Mouse (Mus musculus): Measurements from ENCODE around the gene Crb3.

The Crb3 gene

GRCm38 (mm10) chr17:57105181-57106034 lies 46.5 kb downstream of the Crb3 start, which contains the start of gene Tnfsf9:
TSS of gene Tnfsf9 (plus strand) at chr17:57105325.
- DNase-seq (ENCODE audit: inconsistent ontology term), result peak; percentile 77

- DNase-seq (ENCODE audit: inconsistent ontology term), result no peak
These were observed 47.1 kb downstream of the Crb3 start for GRCm38 (mm10) chr17:57106035-57106368.

- DNase-seq (ENCODE audit: inconsistent ontology term), result no peak
These were observed 48.2 kb downstream of the Crb3 start for GRCm38 (mm10) chr17:57107064-57107463.

- no peak for DNase-seq (ENCODE audit: inconsistent ontology term)
These were observed 49.2 kb downstream of the Crb3 start for GRCm38 (mm10) chr17:57108040-57108665.

- no peak for DNase-seq (ENCODE audit: inconsistent ontology term)
These were observed 49.8 kb downstream of the Crb3 start for GRCm38 (mm10) chr17:57108666-57109171.

- no peak for DNase-seq (ENCODE audit: inconsistent ontology term)
These were observed 51.1 kb downstream of the Crb3 start for GRCm38 (mm10) chr17:57110005-57110404.

- DNase-seq (ENCODE audit: inconsistent ontology term), result no peak
These were observed 54.0 kb downstream of the Crb3 start for GRCm38 (mm10) chr17:57112768-57113474.

Measured in Muller cell, postnatal 12 days (primary cell).